ENCODE assay signal across 15 mouse cellular contexts in the genomic region with DNA sequence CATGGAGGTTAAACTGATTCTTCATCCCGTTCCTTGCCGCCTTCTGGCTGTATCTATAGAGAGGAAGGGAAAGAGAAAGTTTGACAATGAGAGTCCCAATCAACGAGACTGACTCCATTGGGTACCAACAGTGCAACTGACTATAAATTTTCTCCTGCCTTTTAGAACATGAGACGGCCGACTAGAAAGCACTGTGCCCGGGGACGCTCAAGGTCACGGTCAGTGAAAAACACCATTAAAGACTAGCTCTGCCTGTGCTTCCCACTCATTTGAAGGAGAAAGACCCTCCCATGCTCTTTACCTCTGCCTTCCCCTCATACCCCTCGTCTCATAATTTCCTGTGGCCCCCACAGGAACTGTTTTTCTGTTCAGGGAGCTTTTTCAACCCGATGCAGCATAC.
DNase-seq lines count a peak whose midpoint lies in the region; ATAC-seq and TF ChIP-seq lines count a peak whose summit lies in the region.
"Had no signal": no experiment of that assay in that cellular context is flagged by ENCODE, and none has a peak within 500 bp of the region (broad histone marks: within the 10 kb centered on the region; RNA-seq: fewer than 3 reads in every experiment).

No protein-coding gene starts in this region.

- H3ac ChIP-seq in myocyte (ENCODE audit: control insufficient read depth, insufficient read length), result no peak overlapping the region

- TF ChIP-seq POLR2A in myocyte (IDR thresholded peaks at IDR 0.05; ENCODE audit: insufficient read length, low read depth), result no peak

- H3K27me3 ChIP-seq in kidney, postnatal 0 days (ENCODE audit: insufficient read depth, low read length), result no peaks in the 10 kb centered on the region
- H3K27me3 ChIP-seq in myocyte (ENCODE audit: control insufficient read depth, insufficient read depth, insufficient read length), result no peaks in the 10 kb centered on the region
- H3K27me3 ChIP-seq: embryonic facial prominence, embryonic 12.5 days; forebrain, embryonic 15.5 days; heart, embryonic 13.5 days; hindbrain, embryonic 15.5 days had no signal

- peak overlapping the region; percentile 21; the same call in 1 of the 2 replicates for H3K4me2 ChIP-seq in kidney, postnatal 0 days (ENCODE audit: low read length)
- H3K4me2 ChIP-seq in myocyte (ENCODE audit: low read depth), result peak overlapping the region; percentile 6
- H3K4me2 ChIP-seq: embryonic facial prominence, embryonic 12.5 days; forebrain, embryonic 15.5 days; heart, embryonic 13.5 days; hindbrain, embryonic 15.5 days had no signal

- H3K27ac ChIP-seq in kidney, postnatal 0 days, result 0 out of 2 replicates have a peak overlapping the region, but pooled peaks have one; percentile 50
- H3K27ac ChIP-seq: embryonic facial prominence, embryonic 12.5 days; forebrain, embryonic 15.5 days; heart, embryonic 13.5 days; hindbrain, embryonic 15.5 days had no signal

- H3K9ac ChIP-seq in kidney, postnatal 0 days (ENCODE audit: low read depth, low read length), result no peak overlapping the region
- H3K9ac ChIP-seq: embryonic facial prominence, embryonic 12.5 days; forebrain, embryonic 15.5 days; heart, embryonic 13.5 days; hindbrain, embryonic 15.5 days had no signal

- H3K9me3 ChIP-seq in kidney, postnatal 0 days (replicated peaks; ENCODE audit: low read length), result no peaks in the 10 kb centered on the region
- H3K9me3 ChIP-seq: embryonic facial prominence, embryonic 12.5 days; forebrain, embryonic 15.5 days; heart, embryonic 13.5 days; hindbrain, embryonic 15.5 days had no signal

- TF ChIP-seq CTCF in kidney, postnatal 0 days (IDR thresholded peaks at IDR 0.05; ENCODE audit: low read depth), result no peak

- 61% methylated on average over 10 of the region's 10 CpGs for WGBS in kidney, postnatal 0 days

- no peak overlapping the region for H3K4me3 ChIP-seq in kidney, postnatal 0 days (replicated peaks; ENCODE audit: low read depth, low read length)
- no peak overlapping the region for H3K4me3 ChIP-seq in myocyte
- H3K4me3 ChIP-seq: embryonic facial prominence, embryonic 12.5 days; forebrain, embryonic 15.5 days; heart, embryonic 13.5 days; hindbrain, embryonic 15.5 days had no signal

- H3K79me2 ChIP-seq in myocyte (ENCODE audit: control insufficient read depth, insufficient read depth), result no peaks in the 10 kb centered on the region

- no peaks in the 10 kb centered on the region for H3K4me1 ChIP-seq in kidney, postnatal 0 days (replicated peaks; ENCODE audit: insufficient read depth, low read length)
- H3K4me1 ChIP-seq: embryonic facial prominence, embryonic 12.5 days; heart, embryonic 13.5 days; hindbrain, embryonic 15.5 days had no signal

- H3K36me3 ChIP-seq in kidney, postnatal 0 days (ENCODE audit: insufficient read depth, low read length), result no peaks in the 10 kb centered on the region
- no peaks in the 10 kb centered on the region for H3K36me3 ChIP-seq in myocyte (ENCODE audit: control insufficient read depth, insufficient read depth)
- H3K36me3 ChIP-seq: embryonic facial prominence, embryonic 12.5 days; forebrain, embryonic 15.5 days; heart, embryonic 13.5 days; hindbrain, embryonic 15.5 days had no signal

- no peak for ATAC-seq in kidney, postnatal 0 days (replicated peaks; ENCODE audit: low FRiP score, low read depth)
- ATAC-seq: forebrain, embryonic 15.5 days had no signal

- DNase-seq in adrenal gland, postnatal 14 days, result peak; percentile 21
- DNase-seq in adrenal gland, postnatal 25 days, result no peak
- peak; percentile 37 for DNase-seq in kidney, postnatal 0 days (ENCODE audit: low spot score)
- DNase-seq in kidney, adult 9 months, result no peak
- DNase-seq in cerebellum, postnatal 36 days, result no peak
- DNase-seq: cerebellum, adult 18-20 months; cerebellum, adult 9-11 months; gastrocnemius, postnatal 36 days; heart, adult 11 months; heart, postnatal 36 days had no signal

TF ChIP-seq in myocyte, 11 proteins besides CTCF, POLR2A, EP300 and RAD21:
- no peak for TF ChIP-seq USF1 (IDR thresholded peaks at IDR 0.05; ENCODE audit: low read depth)
- TF ChIP-seq REST (IDR thresholded peaks at IDR 0.05; ENCODE audit: insufficient read depth, insufficient read length), result no peak
- no peak for TF ChIP-seq SRF (IDR thresholded peaks at IDR 0.05; ENCODE audit: control insufficient read depth, insufficient read length, low read depth)
- TF ChIP-seq MYOG (IDR thresholded peaks at IDR 0.05; ENCODE audit: control insufficient read depth in 1 of 3, insufficient read depth in 1 of 3, insufficient read length in 2 of 3, low read depth in 2 of 3), result no peak
- no peak for TF ChIP-seq MYOD1 (IDR thresholded peaks at IDR 0.05; ENCODE audit: control insufficient read depth in 1 of 3, insufficient read length in 2 of 3, low read depth in 2 of 3)

Comparison
In these comparisons a context has a peak if more than half of its experiments do, and no peak if none do; other contexts are left out.
1. DNase-seq: peak in adrenal gland, postnatal 14 days (single experiment) and kidney, postnatal 0 days (single experiment); none in adrenal gland, postnatal 25 days (single experiment), kidney, adult 9 months (single experiment) and cerebellum, postnatal 36 days (0 of 2).